Mouse (Mus musculus): Measurements from ENCODE around the gene Dmd. TPM values are rescaled to one million over a fixed set of nuclear protein-coding genes. Genes with fewer than 3 reads are reported as not detected.

The Dmd gene
- polyA plus RNA-seq, 1 experiment = 24.7 TPM

DNA sequence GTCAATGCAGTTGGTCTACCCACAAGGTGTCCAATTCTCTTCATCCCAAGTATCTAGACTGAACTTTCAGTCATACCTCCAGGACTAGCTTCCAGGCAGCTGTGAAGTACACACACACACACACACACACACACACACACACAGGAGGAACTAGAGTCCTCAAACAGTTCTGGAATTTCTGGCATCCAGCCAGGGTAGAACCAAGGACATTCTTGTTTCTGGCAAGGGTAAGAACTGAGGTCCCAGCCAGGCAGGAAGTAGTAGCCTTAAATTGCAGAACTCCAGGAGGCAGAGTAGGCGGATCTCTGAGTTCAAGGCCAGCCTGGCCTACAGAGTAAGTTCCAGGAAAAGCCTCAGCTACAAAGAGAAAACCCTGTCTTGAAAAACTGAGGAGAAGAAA, 2128.2 kb downstream of the Dmd start:
- DNase-seq (ENCODE audit: low read depth) = no peak
- TF ChIP-seq CTCF (IDR thresholded peaks at IDR 0.05; ENCODE audit: borderline replicate concordance, extremely low read depth, insufficient read depth, insufficient read length) (no peak), POLR2A (IDR thresholded peaks at IDR 0.05; ENCODE audit: borderline replicate concordance, extremely low read depth, insufficient read depth, insufficient read length, poor library complexity, severe bottlenecking) (no peak)

DNA sequence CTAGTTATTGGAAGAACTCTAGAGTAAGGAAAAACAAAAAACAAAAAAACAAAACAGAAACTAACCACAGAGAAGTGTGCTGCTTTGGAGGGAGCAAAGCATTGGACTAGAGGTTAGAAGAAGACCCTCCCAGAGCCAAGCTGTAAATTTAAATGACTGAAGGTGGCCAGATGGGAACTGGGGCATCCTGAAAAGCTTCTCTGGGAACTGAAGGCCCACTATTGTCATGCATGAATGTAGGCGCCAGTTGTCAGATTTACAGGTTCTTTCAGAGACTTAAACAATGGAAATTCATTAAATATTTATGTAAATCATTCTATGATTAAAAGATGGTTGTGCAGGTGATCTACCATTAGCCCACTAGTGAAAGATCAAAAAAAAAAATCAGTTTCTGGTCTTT, 2128.9 kb downstream of the Dmd start:
- TF ChIP-seq POLR2A (IDR thresholded peaks at IDR 0.05; ENCODE audit: borderline replicate concordance, extremely low read depth, insufficient read depth, insufficient read length, poor library complexity, severe bottlenecking) (no peak), CTCF (IDR thresholded peaks at IDR 0.05; ENCODE audit: borderline replicate concordance, extremely low read depth, insufficient read depth, insufficient read length) (no peak)
- no peak for DNase-seq (ENCODE audit: low read depth)

DNA sequence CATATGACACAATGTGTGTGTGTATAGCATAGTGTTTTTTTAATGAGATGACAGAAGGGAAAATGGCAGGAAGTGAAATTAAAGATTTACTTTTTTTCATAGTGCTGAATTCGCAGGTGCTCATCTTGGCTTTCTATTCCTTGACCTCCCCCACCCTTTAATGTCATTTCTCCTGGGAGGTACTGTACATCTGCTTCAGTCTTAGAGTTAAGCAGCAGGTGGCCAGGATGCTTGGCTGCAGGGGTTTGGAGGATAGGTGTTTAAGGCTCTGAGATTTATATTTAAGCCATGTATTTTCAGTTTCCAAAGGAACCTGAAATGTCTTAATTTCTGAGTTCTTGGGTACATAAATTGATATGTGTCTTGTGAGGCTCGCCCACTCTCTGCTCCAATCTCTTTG, 2130.5 kb downstream of the Dmd start:
- DNase-seq (ENCODE audit: low read depth) = no peak
- no peak for TF ChIP-seq POLR2A (IDR thresholded peaks at IDR 0.05; ENCODE audit: borderline replicate concordance, extremely low read depth, insufficient read depth, insufficient read length, poor library complexity, severe bottlenecking)
- TF ChIP-seq CTCF (IDR thresholded peaks at IDR 0.05; ENCODE audit: borderline replicate concordance, extremely low read depth, insufficient read depth, insufficient read length) = no peak

- DNase-seq (ENCODE audit: low read depth) = peak; percentile 27
- no peak for TF ChIP-seq CTCF (IDR thresholded peaks at IDR 0.05; ENCODE audit: borderline replicate concordance, extremely low read depth, insufficient read depth, insufficient read length)
- no peak for TF ChIP-seq POLR2A (IDR thresholded peaks at IDR 0.05; ENCODE audit: borderline replicate concordance, extremely low read depth, insufficient read depth, insufficient read length, poor library complexity, severe bottlenecking)
Measured at GRCm38 (mm10) chrX:85084237-85085153, 2135.8 kb downstream of the Dmd start.

- peak; percentile 63 for DNase-seq (ENCODE audit: low read depth)
- TF ChIP-seq CTCF (IDR thresholded peaks at IDR 0.05; ENCODE audit: borderline replicate concordance, extremely low read depth, insufficient read depth, insufficient read length) = no peak
- no peak for TF ChIP-seq POLR2A (IDR thresholded peaks at IDR 0.05; ENCODE audit: borderline replicate concordance, extremely low read depth, insufficient read depth, insufficient read length, poor library complexity, severe bottlenecking)
Measured at GRCm38 (mm10) chrX:85089506-85089905, 2140.8 kb downstream of the Dmd start.

GRCm38 (mm10) chrX:85093354-85093753, 2144.7 kb downstream of the Dmd start:
- no peak for DNase-seq (ENCODE audit: low read depth)
- TF ChIP-seq CTCF (IDR thresholded peaks at IDR 0.05; ENCODE audit: borderline replicate concordance, extremely low read depth, insufficient read depth, insufficient read length) (no peak), POLR2A (IDR thresholded peaks at IDR 0.05; ENCODE audit: borderline replicate concordance, extremely low read depth, insufficient read depth, insufficient read length, poor library complexity, severe bottlenecking) (no peak)

- TF ChIP-seq CTCF (IDR thresholded peaks at IDR 0.05; ENCODE audit: borderline replicate concordance, extremely low read depth, insufficient read depth, insufficient read length) = no peak
- TF ChIP-seq POLR2A (IDR thresholded peaks at IDR 0.05; ENCODE audit: borderline replicate concordance, extremely low read depth, insufficient read depth, insufficient read length, poor library complexity, severe bottlenecking) = no peak
- no peak for DNase-seq (ENCODE audit: low read depth)
Measured at GRCm38 (mm10) chrX:85098691-85099090, 2150.0 kb downstream of the Dmd start.

GRCm38 (mm10) chrX:85112418-85112817, 2163.7 kb downstream of the Dmd start:
- peak; percentile 9 for DNase-seq (ENCODE audit: low read depth)
- TF ChIP-seq CTCF (IDR thresholded peaks at IDR 0.05; ENCODE audit: borderline replicate concordance, extremely low read depth, insufficient read depth, insufficient read length) = no peak
- TF ChIP-seq POLR2A (IDR thresholded peaks at IDR 0.05; ENCODE audit: borderline replicate concordance, extremely low read depth, insufficient read depth, insufficient read length, poor library complexity, severe bottlenecking) = no peak

DNA sequence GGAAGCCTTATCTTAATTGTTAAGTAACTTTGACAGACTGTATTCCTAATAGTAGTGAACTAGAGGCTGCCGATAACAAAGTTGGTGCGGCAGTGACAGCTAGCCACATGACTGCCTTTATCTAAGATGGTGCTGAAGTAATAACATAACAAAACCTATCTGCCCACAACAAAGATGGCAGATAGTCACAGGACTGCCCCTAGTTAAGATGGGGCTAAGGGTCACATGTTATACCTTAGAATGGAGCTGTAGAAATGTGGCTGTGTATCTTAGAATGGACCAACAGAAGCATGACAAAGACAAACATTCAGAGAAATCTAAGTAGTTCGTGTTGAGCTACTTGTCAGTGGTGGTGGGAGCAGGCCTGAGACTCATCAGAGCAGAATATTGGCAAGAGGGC, 2184.0 kb downstream of the Dmd start:
- no peak for DNase-seq (ENCODE audit: low read depth)
- TF ChIP-seq POLR2A (IDR thresholded peaks at IDR 0.05; ENCODE audit: borderline replicate concordance, extremely low read depth, insufficient read depth, insufficient read length, poor library complexity, severe bottlenecking) = no peak
- no peak for TF ChIP-seq CTCF (IDR thresholded peaks at IDR 0.05; ENCODE audit: borderline replicate concordance, extremely low read depth, insufficient read depth, insufficient read length)

- TF ChIP-seq CTCF (IDR thresholded peaks at IDR 0.05; ENCODE audit: borderline replicate concordance, extremely low read depth, insufficient read depth, insufficient read length) = no peak
- TF ChIP-seq POLR2A (IDR thresholded peaks at IDR 0.05; ENCODE audit: borderline replicate concordance, extremely low read depth, insufficient read depth, insufficient read length, poor library complexity, severe bottlenecking) = no peak
- DNase-seq (ENCODE audit: low read depth) = no peak
Measured at GRCm38 (mm10) chrX:85137293-85137692, 2188.6 kb downstream of the Dmd start.

DNA sequence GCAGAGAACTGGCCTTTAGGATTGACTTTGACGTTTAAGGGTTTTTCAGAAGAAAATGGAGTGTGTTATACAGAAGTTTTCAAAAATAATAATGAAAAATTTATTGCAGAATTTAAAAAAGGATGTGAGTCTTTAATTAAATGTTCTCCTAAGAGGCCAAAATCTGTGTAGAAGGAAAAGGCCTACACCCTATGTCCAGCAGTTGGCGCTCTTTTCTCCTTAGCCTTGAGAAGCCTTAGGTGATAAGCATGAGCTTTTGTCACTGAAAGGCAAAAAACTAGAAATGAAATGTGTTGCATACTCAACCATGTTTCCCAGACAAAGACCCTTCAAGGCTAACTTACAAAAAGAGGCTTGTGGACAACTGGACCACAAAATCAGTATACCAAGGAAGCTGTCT, 2222.6 kb downstream of the Dmd start:
- TF ChIP-seq CTCF (IDR thresholded peaks at IDR 0.05; ENCODE audit: borderline replicate concordance, extremely low read depth, insufficient read depth, insufficient read length) = peak; percentile 16; the same call in 1 of the 2 replicates
- no peak for TF ChIP-seq POLR2A (IDR thresholded peaks at IDR 0.05; ENCODE audit: borderline replicate concordance, extremely low read depth, insufficient read depth, insufficient read length, poor library complexity, severe bottlenecking)

DNA sequence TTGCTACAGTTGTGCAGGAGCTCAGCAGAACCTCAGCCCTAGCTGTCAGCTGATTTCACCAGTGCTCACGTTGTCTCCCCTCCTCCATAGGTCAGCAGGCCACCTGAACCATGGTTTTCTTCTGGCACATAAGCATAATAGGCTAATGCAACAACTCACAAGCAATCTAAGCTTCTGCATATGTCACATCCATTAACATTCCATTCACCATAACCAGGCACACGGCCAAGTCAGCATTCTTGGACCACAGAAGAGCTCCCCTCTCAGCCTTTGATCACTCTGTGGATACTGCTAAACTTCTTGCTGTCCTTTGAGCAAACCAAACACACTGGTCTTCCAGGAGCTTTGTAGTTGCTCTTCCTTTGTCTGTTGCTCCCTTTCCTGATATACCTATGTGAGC, 2238.9 kb downstream of the Dmd start:
- no peak for TF ChIP-seq POLR2A (IDR thresholded peaks at IDR 0.05; ENCODE audit: borderline replicate concordance, extremely low read depth, insufficient read depth, insufficient read length, poor library complexity, severe bottlenecking)
- TF ChIP-seq CTCF (IDR thresholded peaks at IDR 0.05; ENCODE audit: borderline replicate concordance, extremely low read depth, insufficient read depth, insufficient read length) = no peak
- DNase-seq (ENCODE audit: low read depth) = peak; percentile 34

More for the DNA sequence above, 2222.6 kb downstream of the Dmd start:
- no peak for DNase-seq (ENCODE audit: low read depth)
